9 mouse cellular contexts compared by ENCODE assay signal in the genomic region with DNA sequence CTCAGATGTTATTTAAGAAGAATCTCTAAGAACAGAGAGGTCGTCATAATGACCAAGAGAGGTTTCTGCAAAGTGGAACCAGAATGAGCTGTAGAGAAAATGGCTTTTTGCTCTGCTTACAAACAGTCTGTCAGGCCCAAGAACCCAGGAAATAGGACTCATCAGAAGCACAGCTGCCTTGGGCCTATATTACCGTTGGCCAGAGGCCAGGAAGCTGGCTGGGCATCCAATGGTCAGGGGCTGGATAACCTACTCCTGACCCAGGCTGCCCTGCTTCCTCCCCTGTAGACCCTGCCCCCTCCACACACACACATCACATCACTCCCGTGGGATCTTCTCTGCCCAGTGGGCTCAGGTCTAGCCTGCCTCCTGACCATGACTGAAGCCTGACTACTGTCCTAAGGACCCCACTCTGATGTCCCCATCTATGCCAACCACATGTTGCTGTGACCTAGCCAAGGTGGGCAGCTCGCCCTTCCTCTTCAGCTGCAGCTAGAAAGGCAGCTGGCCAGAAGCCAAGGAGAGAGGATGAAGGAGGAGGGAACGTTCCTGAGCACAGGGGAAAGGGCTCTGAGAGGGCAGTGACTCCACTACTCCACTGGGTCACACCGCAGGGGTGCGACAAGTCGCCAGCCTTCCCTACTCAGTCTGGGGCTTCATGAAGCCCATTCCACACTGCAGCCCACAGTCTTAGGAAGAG. TPM values are rescaled to one million over a fixed set of nuclear protein-coding genes. Genes with fewer than 3 reads are reported as not detected.
A peak's percentile ranks its signal among the peaks of the same experiment; 100 is the strongest.
DNase-seq lines count a peak whose midpoint lies in the region; ATAC-seq lines count a peak whose summit lies in the region.
"Had no signal": no experiment of that assay in that cellular context is flagged by ENCODE, and none has a peak within 500 bp of the region (broad histone marks: within the 10 kb centered on the region; RNA-seq: fewer than 3 reads in every experiment).

No protein-coding gene starts in this region.

- no peak overlapping the region for H3K4me2 ChIP-seq in kidney, embryonic 16.5 days (replicated peaks; ENCODE audit: low read depth, low read length)
- no peak overlapping the region for H3K4me2 ChIP-seq in heart, embryonic 16.5 days (ENCODE audit: low read depth, low read length)
- no peak overlapping the region for H3K4me2 ChIP-seq in limb, embryonic 13.5 days (replicated peaks)
- H3K4me2 ChIP-seq in stomach, embryonic 14.5 days (replicated peaks; ENCODE audit: low read depth, low read length): no peak overlapping the region
- H3K4me2 ChIP-seq: midbrain, embryonic 11.5 days had no signal

- peak overlapping the region; percentile 48 for H3K27ac ChIP-seq in kidney, embryonic 16.5 days (ENCODE audit: low read length)
- peak overlapping the region; percentile 41 for H3K27ac ChIP-seq in heart, embryonic 16.5 days (ENCODE audit: low read length)
- H3K27ac ChIP-seq in limb, embryonic 13.5 days: no peak overlapping the region
- H3K27ac ChIP-seq in stomach, embryonic 14.5 days (ENCODE audit: low read length): peak overlapping the region; percentile 44; the same call in 1 of the 2 replicates

- no peaks in the 10 kb centered on the region for H3K36me3 ChIP-seq in kidney, embryonic 16.5 days (ENCODE audit: insufficient read depth, low read length)
- no peaks in the 10 kb centered on the region for H3K36me3 ChIP-seq in heart, embryonic 16.5 days (ENCODE audit: control insufficient read depth, insufficient read depth)
- H3K36me3 ChIP-seq in limb, embryonic 13.5 days: no peaks in the 10 kb centered on the region
- H3K36me3 ChIP-seq in stomach, embryonic 14.5 days (ENCODE audit: control insufficient read depth, insufficient read depth, low read length): no peaks in the 10 kb centered on the region

- H3K27me3 ChIP-seq in kidney, embryonic 16.5 days (ENCODE audit: insufficient read depth, low read length): no peaks in the 10 kb centered on the region
- H3K27me3 ChIP-seq in heart, embryonic 16.5 days (ENCODE audit: control insufficient read depth, insufficient read depth, low read length): no peaks in the 10 kb centered on the region
- no peaks in the 10 kb centered on the region; the same call in 1 of the 2 replicates for H3K27me3 ChIP-seq in limb, embryonic 13.5 days
- no peaks in the 10 kb centered on the region for H3K27me3 ChIP-seq in stomach, embryonic 14.5 days (ENCODE audit: control insufficient read depth, insufficient read depth, low read length)

- 34% methylated on average over 8 of the region's 8 CpGs for WGBS in kidney, embryonic 16.5 days
- 32% methylated on average over 8 of the region's 8 CpGs for WGBS in heart, embryonic 16.5 days
- 43% methylated on average over 8 of the region's 8 CpGs for WGBS in limb, embryonic 13.5 days
- 30% methylated on average over 8 of the region's 8 CpGs for WGBS in stomach, embryonic 14.5 days

- peak overlapping the region; percentile 24; the same call in 1 of the 2 replicates for H3K9ac ChIP-seq in kidney, embryonic 16.5 days (replicated peaks; ENCODE audit: low read length)
- H3K9ac ChIP-seq in heart, embryonic 16.5 days (ENCODE audit: low read length): 0 out of 2 replicates have a peak overlapping the region, but pooled peaks have one; percentile 24
- 0 out of 2 replicates have a peak overlapping the region, but pooled peaks have one; percentile 25 for H3K9ac ChIP-seq in limb, embryonic 13.5 days
- no peak overlapping the region for H3K9ac ChIP-seq in stomach, embryonic 14.5 days (replicated peaks; ENCODE audit: low read depth, low read length)

- peaks cover 65% of the 10 kb centered on the region for H3K4me1 ChIP-seq in kidney, embryonic 16.5 days (ENCODE audit: insufficient read depth, low read length)
- peaks cover 27% of the 10 kb centered on the region for H3K4me1 ChIP-seq in heart, embryonic 16.5 days (ENCODE audit: control insufficient read depth, insufficient read depth, low read length)
- peaks cover 49% of the 10 kb centered on the region for H3K4me1 ChIP-seq in limb, embryonic 13.5 days
- H3K4me1 ChIP-seq in stomach, embryonic 14.5 days (ENCODE audit: control insufficient read depth, insufficient read depth, low read length): peaks cover 54% of the 10 kb centered on the region

- H3K9me3 ChIP-seq in kidney, embryonic 16.5 days (ENCODE audit: low read length): no peaks in the 10 kb centered on the region
- H3K9me3 ChIP-seq in heart, embryonic 16.5 days (replicated peaks; ENCODE audit: control insufficient read depth, low read length): no peaks in the 10 kb centered on the region
- H3K9me3 ChIP-seq in limb, embryonic 13.5 days: no peaks in the 10 kb centered on the region
- H3K9me3 ChIP-seq in stomach, embryonic 14.5 days (ENCODE audit: control insufficient read depth, low read depth, low read length): no peaks in the 10 kb centered on the region

- DNase-seq in kidney, adult 11 months: no peak
- DNase-seq in adrenal gland, postnatal 10 days: no peak
- no peak for DNase-seq in retina, embryonic 14.5 days (ENCODE audit: low spot score)
- DNase-seq: thymus, adult 2 months had no signal

- no peak overlapping the region for H3K4me3 ChIP-seq in kidney, embryonic 16.5 days (ENCODE audit: low read length)
- no peak overlapping the region for H3K4me3 ChIP-seq in heart, embryonic 16.5 days (ENCODE audit: low read length)
- H3K4me3 ChIP-seq in limb, embryonic 13.5 days: no peak overlapping the region
- no peak overlapping the region for H3K4me3 ChIP-seq in stomach, embryonic 14.5 days (ENCODE audit: low read depth, low read length)

- no peak for ATAC-seq in kidney, embryonic 16.5 days (ENCODE audit: low FRiP score, low TSS enrichment)
- no peak for ATAC-seq in heart, embryonic 16.5 days (replicated peaks; ENCODE audit: extremely low read depth, insufficient read depth, low FRiP score)
- ATAC-seq in limb, embryonic 13.5 days (ENCODE audit: low FRiP score, low read depth): no peak
- no peak for ATAC-seq in stomach, embryonic 14.5 days (ENCODE audit: insufficient number of reproducible peaks, insufficient read depth, low FRiP score, low read depth)

RNA-seq across cellular contexts. Expression of a gene that starts 14.9 kb away (rescaled TPM):
- polyA plus RNA-seq in kidney, embryonic 16.5 days (2015; fragmentation: Nextera tagmentation; extraction: Ambion mirVana): 0.49 and 0.81 TPM in 2 replicates
- polyA plus RNA-seq in heart, embryonic 16.5 days (2015; fragmentation: Nextera tagmentation; extraction: Ambion mirVana): 0.17 and 0.26 TPM in 2 replicates
- polyA plus RNA-seq in limb, embryonic 13.5 days (2015; fragmentation: Nextera tagmentation; extraction: Ambion mirVana): 0.25 and 0.37 TPM in 2 replicates
- polyA plus RNA-seq in stomach, embryonic 14.5 days (2014; fragmentation: Nextera tagmentation; extraction: Ambion mirVana): 0.33 TPM in 1 of 2 replicates, not detected in the other
- 1 to 10 TPM in 1 of 2 experiments, under 1 TPM in 1; 0.66 to 1.2 TPM for total RNA-seq in adrenal gland, postnatal 10 days (2021)

RNA-seq across cellular contexts. Expression of a gene that starts 17.9 kb away (rescaled TPM):
- 17.4 and 19.5 TPM in 2 replicates for polyA plus RNA-seq in kidney, embryonic 16.5 days (2015; fragmentation: Nextera tagmentation; extraction: Ambion mirVana)
- polyA plus RNA-seq in heart, embryonic 16.5 days (2015; fragmentation: Nextera tagmentation; extraction: Ambion mirVana): 5.0 and 7.4 TPM in 2 replicates
- polyA plus RNA-seq in limb, embryonic 13.5 days (2015; fragmentation: Nextera tagmentation; extraction: Ambion mirVana): 5.5 and 5.6 TPM in 2 replicates
- 5.9 and 7.2 TPM in 2 replicates for polyA plus RNA-seq in stomach, embryonic 14.5 days (2014; fragmentation: Nextera tagmentation; extraction: Ambion mirVana)
- total RNA-seq in adrenal gland, postnatal 10 days (2021): 10 to 100 TPM in 1 of 2 experiments, 1 to 10 TPM in 1; 8.2 to 13.4 TPM

RNA-seq across cellular contexts. Expression of a gene that starts 39.1 kb away (rescaled TPM):
- 0.06 and 0.09 TPM in 2 replicates for polyA plus RNA-seq in kidney, embryonic 16.5 days (2015; fragmentation: Nextera tagmentation; extraction: Ambion mirVana)
- polyA plus RNA-seq in heart, embryonic 16.5 days (2015; fragmentation: Nextera tagmentation; extraction: Ambion mirVana): 0.17 and 0.24 TPM in 2 replicates
- not detected in 2 replicates for polyA plus RNA-seq in limb, embryonic 13.5 days (2015; fragmentation: Nextera tagmentation; extraction: Ambion mirVana)
- polyA plus RNA-seq in stomach, embryonic 14.5 days (2014; fragmentation: Nextera tagmentation; extraction: Ambion mirVana): 0.10 TPM in 1 of 2 replicates, not detected in the other
- total RNA-seq in adrenal gland, postnatal 10 days (2021): 1 to 10 TPM; 2.3 to 3.3 TPM
- polyA plus RNA-seq: midbrain, embryonic 11.5 days had no signal

RNA-seq across cellular contexts. Expression of a gene that starts 40.9 kb away (rescaled TPM):
- polyA plus RNA-seq in kidney, embryonic 16.5 days (2015; fragmentation: Nextera tagmentation; extraction: Ambion mirVana): 15.2 and 18.5 TPM in 2 replicates
- polyA plus RNA-seq in heart, embryonic 16.5 days (2015; fragmentation: Nextera tagmentation; extraction: Ambion mirVana): 4.8 and 6.5 TPM in 2 replicates
- polyA plus RNA-seq in limb, embryonic 13.5 days (2015; fragmentation: Nextera tagmentation; extraction: Ambion mirVana): 11.0 and 12.2 TPM in 2 replicates
- 10.1 and 12.7 TPM in 2 replicates for polyA plus RNA-seq in stomach, embryonic 14.5 days (2014; fragmentation: Nextera tagmentation; extraction: Ambion mirVana)
- 10 to 100 TPM; 48.9 to 87.1 TPM for total RNA-seq in adrenal gland, postnatal 10 days (2021)
